Mouse (Mus musculus): ENCODE measurements around the gene Cacfd1. TPM values are rescaled to one million over a fixed set of nuclear protein-coding genes. Genes with fewer than 3 reads are reported as not detected.

Cacfd1 gene
- polyA plus RNA-seq, 1 experiment from 2014 or later = 72.7 TPM

DNA sequence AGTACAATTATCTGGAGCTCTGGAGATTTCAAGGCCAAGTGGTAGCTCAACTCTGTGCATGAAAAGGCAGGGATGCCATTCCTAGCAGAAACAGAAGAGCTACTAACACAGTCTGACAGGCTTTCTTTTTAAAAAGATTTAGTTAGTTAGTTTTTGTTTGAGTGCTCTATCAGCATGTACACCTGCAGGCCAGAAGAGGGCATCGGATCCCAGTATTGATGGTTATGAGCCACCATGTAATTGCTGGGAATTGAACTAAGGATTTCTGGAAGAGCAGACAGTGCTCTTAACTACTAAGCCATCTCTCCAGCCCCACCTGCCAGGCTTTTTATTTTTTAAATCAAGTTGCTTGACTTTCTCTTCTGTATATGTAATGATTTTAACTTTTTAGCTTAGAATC is 12.2 kb upstream of the Cacfd1 start:
- Histone ChIP-seq H3K4me1 (no peaks in the 10 kb centered on the region), H3K27me3 (no peaks in the 10 kb centered on the region), H3K27ac (replicated peaks) (no peak overlapping the region), H3K4me2 (replicated peaks) (no peak overlapping the region), H3K9me3 (replicated peaks) (no peaks in the 10 kb centered on the region), H3K9ac (no peak overlapping the region), H3K36me3 (no peaks in the 10 kb centered on the region), H3K4me3 (replicated peaks) (no peak overlapping the region)
- ATAC-seq (ENCODE audit: insufficient number of reproducible peaks, low FRiP score, low TSS enrichment, low read depth) = no peak
- 78% methylated on average over 1 of the region's 1 CpGs for WGBS

DNA sequence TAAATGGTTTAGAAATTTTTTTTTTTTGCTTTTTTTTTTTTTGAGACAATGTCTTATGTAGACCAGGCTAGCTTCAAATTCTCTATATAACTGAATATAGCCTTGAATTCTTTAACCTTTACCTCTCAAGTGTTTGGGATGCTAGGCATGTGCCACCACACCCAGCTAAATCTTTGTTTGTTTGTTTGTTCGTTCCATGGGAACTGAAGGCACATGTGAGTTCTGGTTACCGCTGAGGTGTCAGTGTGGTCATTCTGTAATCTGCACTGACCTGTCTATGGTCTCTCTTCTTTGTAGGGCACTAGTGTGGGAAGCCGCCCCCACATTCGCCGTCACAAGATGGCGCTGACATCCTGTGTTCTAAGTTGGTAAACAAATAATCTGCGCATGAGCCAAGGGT is 11.7 kb upstream of the Cacfd1 start:
- Histone ChIP-seq H3K27me3 (no peaks in the 10 kb centered on the region), H3K9ac (no peak overlapping the region), H3K9me3 (replicated peaks) (no peaks in the 10 kb centered on the region), H3K4me3 (replicated peaks) (no peak overlapping the region), H3K4me2 (replicated peaks) (no peak overlapping the region), H3K27ac (replicated peaks) (no peak overlapping the region), H3K4me1 (no peaks in the 10 kb centered on the region), H3K36me3 (no peaks in the 10 kb centered on the region)
- WGBS = 91% methylated on average over 7 of the region's 7 CpGs
- no peak for ATAC-seq (ENCODE audit: insufficient number of reproducible peaks, low FRiP score, low TSS enrichment, low read depth)

DNA sequence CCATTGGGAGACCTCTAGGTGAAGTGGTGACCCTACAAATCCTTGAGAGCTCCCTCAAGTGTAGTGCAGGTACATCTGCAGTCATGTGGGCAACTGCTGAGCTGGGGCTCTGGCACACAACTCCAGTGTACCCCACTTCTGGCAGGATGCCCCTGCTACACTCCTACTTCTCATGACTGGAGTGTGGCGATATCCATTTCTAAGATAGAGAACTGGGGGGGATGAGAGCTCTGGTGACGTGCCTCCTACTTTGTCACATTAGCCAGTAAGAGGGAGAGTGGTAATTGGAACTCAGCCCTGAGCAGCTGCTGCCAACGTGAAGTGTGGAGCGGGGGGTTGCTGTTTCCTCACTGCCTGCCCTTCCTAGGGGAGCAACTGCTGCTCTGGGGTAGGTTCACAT is 3.5 kb upstream of the Cacfd1 start:
- WGBS = 51% methylated on average over 4 of the region's 4 CpGs
- H3K36me3 ChIP-seq = no peaks in the 10 kb centered on the region
- H3K27me3 ChIP-seq = no peaks in the 10 kb centered on the region
- no peak overlapping the region for H3K4me3 ChIP-seq (replicated peaks)
- peaks cover 18% of the 10 kb centered on the region for H3K4me1 ChIP-seq
- H3K9me3 ChIP-seq (replicated peaks) = no peaks in the 10 kb centered on the region
- H3K9ac ChIP-seq = no peak overlapping the region
- no peak overlapping the region for H3K4me2 ChIP-seq (replicated peaks)
- no peak overlapping the region for H3K27ac ChIP-seq (replicated peaks)
- ATAC-seq (ENCODE audit: insufficient number of reproducible peaks, low FRiP score, low TSS enrichment, low read depth) = no peak

DNA sequence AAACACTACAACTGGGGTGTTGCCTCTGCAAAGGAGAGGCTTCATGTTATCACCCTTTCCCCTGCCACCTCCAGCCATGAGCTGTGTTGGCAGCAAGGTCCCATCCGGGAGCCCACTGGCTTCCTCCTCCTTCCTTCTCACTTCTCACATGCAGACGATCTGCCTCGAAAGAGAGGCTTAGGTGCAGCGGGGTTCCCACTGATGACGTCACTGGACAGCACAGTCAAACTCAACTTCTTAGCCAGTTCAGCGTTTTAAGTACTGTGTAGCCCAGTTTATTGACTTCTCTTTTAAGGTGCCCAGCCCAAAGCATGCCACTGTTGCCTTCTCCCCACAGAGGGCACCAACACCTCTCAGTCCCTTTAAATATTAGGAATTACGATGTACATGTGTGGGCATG is 2.0 kb upstream of the Cacfd1 start:
- no peak overlapping the region for H3K4me2 ChIP-seq (replicated peaks)
- no peaks in the 10 kb centered on the region for H3K9me3 ChIP-seq (replicated peaks)
- no peaks in the 10 kb centered on the region for H3K27me3 ChIP-seq
- whole genome bisulfite sequencing = 64% methylated on average over 7 of the region's 7 CpGs
- no peak overlapping the region for H3K4me3 ChIP-seq (replicated peaks)
- H3K9ac ChIP-seq = no peak overlapping the region
- no peak overlapping the region for H3K27ac ChIP-seq (replicated peaks)
- no peaks in the 10 kb centered on the region for H3K36me3 ChIP-seq
- ATAC-seq (ENCODE audit: insufficient number of reproducible peaks, low FRiP score, low TSS enrichment, low read depth) = no peak
- H3K4me1 ChIP-seq = peaks cover 28% of the 10 kb centered on the region

DNA sequence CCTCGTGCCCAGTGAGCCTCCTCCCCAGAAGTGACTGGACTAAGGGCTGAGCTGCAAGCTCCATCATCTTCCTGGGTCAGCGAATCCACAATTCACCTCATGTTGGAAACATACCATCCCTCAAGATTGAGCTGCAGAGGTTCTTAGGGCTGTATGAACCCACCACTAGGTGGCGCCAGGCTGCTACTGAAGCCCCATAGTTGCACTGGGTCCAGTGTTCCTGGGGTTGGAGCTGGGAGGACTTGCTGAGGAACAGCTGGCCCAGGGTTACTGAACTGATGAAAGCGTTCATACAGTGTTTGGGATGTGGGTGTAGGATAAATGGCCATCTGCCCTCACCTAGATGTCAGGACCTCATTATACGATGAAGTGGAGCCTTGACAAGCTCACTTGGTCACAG is 8.1 kb downstream of the Cacfd1 start:
- ATAC-seq (ENCODE audit: insufficient number of reproducible peaks, low FRiP score, low TSS enrichment, low read depth) = 0 out of 2 replicates have a peak, but pooled peaks have one; percentile 17
- H3K27me3 ChIP-seq = no peaks in the 10 kb centered on the region
- no peak overlapping the region for H3K27ac ChIP-seq (replicated peaks)
- H3K9ac ChIP-seq = no peak overlapping the region
- no peak overlapping the region for H3K4me3 ChIP-seq (replicated peaks)
- H3K4me2 ChIP-seq (replicated peaks) = no peak overlapping the region
- H3K36me3 ChIP-seq = peaks cover 63% of the 10 kb centered on the region
- H3K4me1 ChIP-seq = no peaks in the 10 kb centered on the region
- 48% methylated on average over 5 of the region's 5 CpGs for WGBS
- H3K9me3 ChIP-seq (replicated peaks) = no peaks in the 10 kb centered on the region

DNA sequence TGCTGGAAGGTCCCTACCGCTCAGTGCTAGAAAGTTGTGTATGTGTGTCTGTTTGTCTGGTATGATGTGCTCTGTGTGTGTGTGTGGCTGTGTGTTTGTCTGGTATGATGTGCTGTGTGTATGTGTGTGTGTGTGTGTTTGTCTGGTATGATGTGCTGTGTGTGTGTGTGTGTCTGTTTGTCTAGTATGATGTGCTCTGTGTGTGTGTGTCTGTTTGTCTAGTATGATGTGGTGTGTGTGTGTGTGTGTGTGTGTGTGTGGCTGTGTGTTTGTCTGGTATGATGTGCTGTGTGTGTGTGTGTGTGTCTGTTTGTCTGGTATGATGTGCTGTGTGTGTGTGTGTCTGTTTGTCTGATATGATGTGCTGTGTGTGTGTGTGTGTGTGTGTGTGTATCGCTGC is 9.8 kb downstream of the Cacfd1 start:
- H3K4me3 ChIP-seq (replicated peaks) = no peak overlapping the region
- no peaks in the 10 kb centered on the region for H3K27me3 ChIP-seq
- ATAC-seq (ENCODE audit: insufficient number of reproducible peaks, low FRiP score, low TSS enrichment, low read depth) = no peak
- no peak overlapping the region; the same call in 1 of the 2 replicates for H3K9ac ChIP-seq
- no peak overlapping the region for H3K4me2 ChIP-seq (replicated peaks)
- H3K36me3 ChIP-seq = peaks cover 55% of the 10 kb centered on the region
- 86% methylated on average over 2 of the region's 2 CpGs for WGBS
- H3K4me1 ChIP-seq = no peaks in the 10 kb centered on the region
- no peaks in the 10 kb centered on the region for H3K9me3 ChIP-seq (replicated peaks)
- H3K27ac ChIP-seq (replicated peaks) = no peak overlapping the region

DNA sequence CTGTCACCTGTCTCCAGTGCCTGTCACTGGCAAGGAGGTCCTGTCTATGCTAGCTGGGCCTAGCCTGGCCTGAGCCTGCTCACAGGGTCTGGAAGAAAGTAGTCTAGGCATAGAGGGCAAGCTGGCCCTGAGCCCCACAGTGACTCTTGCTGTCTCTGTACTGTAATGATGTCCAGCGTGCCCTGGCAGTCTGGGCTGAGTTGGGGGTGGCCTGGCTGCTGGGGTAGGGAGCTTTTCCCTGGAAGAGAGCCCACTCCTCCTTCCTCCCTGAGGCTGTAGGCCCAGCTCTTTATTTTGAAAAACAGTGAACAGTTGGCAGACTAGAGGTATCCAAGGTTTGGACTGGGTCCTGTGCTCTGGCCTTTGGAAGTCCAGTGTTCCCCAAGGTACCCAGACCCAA is 11.4 kb downstream of the Cacfd1 start:
- WGBS = 89% methylated on average over 1 of the region's 1 CpGs

DNA sequence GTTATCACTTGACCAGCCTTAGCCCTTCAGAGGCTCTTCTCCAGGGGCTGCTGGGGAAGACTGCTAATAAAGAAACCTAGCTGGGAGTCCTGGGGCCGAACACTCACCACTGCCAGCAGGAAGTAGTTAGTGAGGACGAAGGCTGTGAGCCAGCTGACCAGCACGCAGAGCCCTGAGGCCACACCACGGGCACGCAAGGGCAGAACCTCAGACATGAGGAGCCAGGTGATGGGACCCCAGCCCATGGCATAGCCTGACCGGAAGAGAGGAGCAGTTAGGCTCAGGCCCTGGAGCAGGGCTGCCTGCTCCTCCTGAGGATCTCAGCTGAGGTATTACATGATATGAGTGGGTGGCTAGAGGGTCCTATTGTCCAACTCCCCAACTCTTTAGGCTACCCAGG is 12.9 kb downstream of the Cacfd1 start:
- no peak overlapping the region for H3K4me3 ChIP-seq (replicated peaks)
- H3K27ac ChIP-seq (replicated peaks) = no peak overlapping the region
- H3K4me1 ChIP-seq = peaks cover under 1% of the 10 kb centered on the region; the same call in 1 of the 2 replicates
- no peak for ATAC-seq (ENCODE audit: insufficient number of reproducible peaks, low FRiP score, low TSS enrichment, low read depth)
- no peak overlapping the region for H3K4me2 ChIP-seq (replicated peaks)
- peaks cover 24% of the 10 kb centered on the region for H3K36me3 ChIP-seq
- no peaks in the 10 kb centered on the region for H3K9me3 ChIP-seq (replicated peaks)
- H3K9ac ChIP-seq = no peak overlapping the region
- no peaks in the 10 kb centered on the region; the same call in 1 of the 2 replicates for H3K27me3 ChIP-seq
- 63% methylated on average over 6 of the region's 6 CpGs for WGBS

More for the DNA sequence above, 11.4 kb downstream of the Cacfd1 start:
- no peak for ATAC-seq (ENCODE audit: insufficient number of reproducible peaks, low FRiP score, low TSS enrichment, low read depth)
- Histone ChIP-seq H3K4me1 (no peaks in the 10 kb centered on the region), H3K36me3 (peaks cover 39% of the 10 kb centered on the region), H3K4me3 (replicated peaks) (no peak overlapping the region), H3K9me3 (replicated peaks) (no peaks in the 10 kb centered on the region), H3K4me2 (replicated peaks) (no peak overlapping the region), H3K27me3 (no peaks in the 10 kb centered on the region), H3K9ac (no peak overlapping the region), H3K27ac (replicated peaks) (no peak overlapping the region)

DNA sequence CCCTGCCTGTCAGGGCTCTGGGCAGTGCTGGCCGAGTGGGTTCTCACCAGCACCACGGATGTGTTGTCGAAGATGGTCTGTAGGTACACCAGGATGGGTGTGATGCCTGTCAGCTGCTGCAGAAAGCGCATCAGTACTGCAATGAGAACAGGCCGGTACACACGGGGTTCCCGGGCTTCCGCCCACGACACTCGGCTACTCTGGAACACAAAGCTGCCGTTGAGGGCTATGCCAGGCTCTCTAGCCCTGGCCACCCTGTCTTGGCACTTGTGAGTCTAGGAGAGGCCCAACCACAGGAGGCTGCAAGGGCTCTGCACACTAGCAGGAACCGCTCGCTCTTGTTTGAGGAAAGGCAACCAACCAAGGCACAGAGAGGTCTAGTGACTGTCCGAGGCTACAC is 14.4 kb downstream of the Cacfd1 start:
- WGBS = 83% methylated on average over 14 of the region's 14 CpGs
- H3K9me3 ChIP-seq (replicated peaks) = no peaks in the 10 kb centered on the region
- H3K9ac ChIP-seq = no peak overlapping the region
- H3K27me3 ChIP-seq = peaks cover 4% of the 10 kb centered on the region; the same call in 1 of the 2 replicates
- no peak for ATAC-seq (ENCODE audit: insufficient number of reproducible peaks, low FRiP score, low TSS enrichment, low read depth)
- H3K4me2 ChIP-seq (replicated peaks) = no peak overlapping the region
- H3K4me1 ChIP-seq = peaks cover 9% of the 10 kb centered on the region; the same call in 1 of the 2 replicates
- H3K27ac ChIP-seq (replicated peaks) = no peak overlapping the region
- peaks cover 9% of the 10 kb centered on the region for H3K36me3 ChIP-seq
- no peak overlapping the region for H3K4me3 ChIP-seq (replicated peaks)

DNA sequence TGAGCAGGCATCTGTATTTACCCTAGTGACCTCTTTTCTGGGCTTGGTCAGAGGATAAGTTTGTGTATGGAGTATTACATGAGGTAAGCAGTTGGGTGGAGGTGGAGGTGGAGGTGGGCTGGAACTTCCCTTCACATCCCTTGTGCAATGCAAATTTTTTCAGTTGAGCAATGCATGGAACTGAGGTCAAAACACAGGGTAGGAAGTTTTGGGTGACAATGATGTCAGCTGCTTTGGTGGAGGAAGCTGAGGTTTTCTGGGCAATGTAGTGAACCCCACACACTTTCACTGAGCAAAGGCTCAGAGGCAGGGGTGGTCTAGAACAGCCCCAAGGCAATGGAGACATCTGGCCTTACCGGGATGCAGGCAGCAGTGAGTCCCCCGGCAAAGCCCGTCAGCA is 15.8 kb downstream of the Cacfd1 start:
- peaks cover 9% of the 10 kb centered on the region; the same call in 1 of the 2 replicates for H3K27me3 ChIP-seq
- 71% methylated on average over 3 of the region's 3 CpGs for WGBS

DNA sequence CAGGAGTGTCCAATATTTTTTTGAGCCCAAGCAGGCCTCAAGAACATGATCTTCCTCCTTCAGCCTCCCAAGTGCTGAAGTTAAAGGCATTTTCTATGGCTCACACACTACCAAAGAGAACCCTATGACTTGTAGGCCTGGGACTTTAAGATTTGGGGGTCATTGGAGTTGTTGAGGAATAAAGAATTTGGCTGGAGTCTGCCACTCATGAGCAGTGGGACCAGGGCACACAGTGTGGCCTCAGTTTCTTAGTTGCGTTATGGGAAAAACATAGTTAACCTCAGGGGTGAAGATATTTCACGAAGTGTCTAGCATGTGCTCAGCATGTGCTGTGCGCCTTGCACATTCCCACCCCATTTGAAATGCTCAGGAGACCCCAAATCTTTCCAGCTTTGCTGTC is 16.6 kb downstream of the Cacfd1 start:
- H3K4me3 ChIP-seq (replicated peaks) = no peak overlapping the region
- H3K9ac ChIP-seq = no peak overlapping the region
- no peak for ATAC-seq (ENCODE audit: insufficient number of reproducible peaks, low FRiP score, low TSS enrichment, low read depth)
- 83% methylated on average over 3 of the region's 3 CpGs for WGBS
- H3K4me1 ChIP-seq = peaks cover 9% of the 10 kb centered on the region; the same call in 1 of the 2 replicates
- H3K9me3 ChIP-seq (replicated peaks) = no peaks in the 10 kb centered on the region
- no peak overlapping the region for H3K4me2 ChIP-seq (replicated peaks)
- no peak overlapping the region for H3K27ac ChIP-seq (replicated peaks)
- H3K36me3 ChIP-seq = no peaks in the 10 kb centered on the region
- peaks cover 9% of the 10 kb centered on the region; the same call in 1 of the 2 replicates for H3K27me3 ChIP-seq

More for the DNA sequence above, 15.8 kb downstream of the Cacfd1 start:
- Histone ChIP-seq H3K4me1 (peaks cover 9% of the 10 kb centered on the region; the same call in 1 of the 2 replicates), H3K9me3 (replicated peaks) (no peaks in the 10 kb centered on the region), H3K36me3 (no peaks in the 10 kb centered on the region), H3K4me2 (replicated peaks) (no peak overlapping the region), H3K9ac (no peak overlapping the region), H3K27ac (replicated peaks) (no peak overlapping the region), H3K4me3 (replicated peaks) (no peak overlapping the region)
- ATAC-seq (ENCODE audit: insufficient number of reproducible peaks, low FRiP score, low TSS enrichment, low read depth) = no peak

DNA sequence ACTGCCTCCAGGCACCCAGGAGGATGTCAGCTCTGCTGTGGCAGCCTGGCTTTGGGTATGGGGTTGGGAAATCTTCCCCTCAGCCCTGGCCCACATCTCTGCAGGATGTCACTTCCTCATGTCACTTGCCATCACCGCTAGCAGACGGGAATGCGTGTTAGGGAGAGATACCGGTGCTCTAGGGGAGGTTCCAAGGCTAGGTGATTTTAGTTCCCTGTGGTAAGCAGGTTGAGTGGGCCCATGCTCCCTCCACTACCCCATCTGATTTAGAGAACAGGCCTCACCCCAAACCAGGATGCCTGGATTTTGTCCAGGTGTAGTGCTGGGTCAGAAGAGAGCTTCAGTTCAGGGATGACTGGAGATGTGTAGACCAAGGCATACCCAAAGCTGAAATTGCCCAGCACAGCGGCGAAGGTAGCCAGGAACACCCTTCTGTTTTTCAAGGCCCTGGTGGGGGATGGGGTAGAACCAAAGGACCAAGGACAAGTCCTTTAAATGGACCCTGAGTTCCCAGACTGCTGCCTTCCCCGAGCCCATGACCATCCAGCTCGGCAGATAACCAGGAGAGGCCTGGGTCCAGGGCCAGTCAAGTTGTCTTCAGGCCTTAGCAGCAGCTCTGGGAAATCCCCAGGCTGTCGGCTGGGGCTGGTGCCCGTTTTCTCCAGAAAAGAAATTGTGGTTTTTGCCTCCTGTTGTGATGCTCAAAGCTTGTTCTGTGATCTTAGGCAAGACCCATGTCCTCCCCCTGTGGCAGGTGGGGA is 17.3 kb downstream of the Cacfd1 start:
- Histone ChIP-seq H3K9me3 (replicated peaks) (no peaks in the 10 kb centered on the region), H3K27ac (replicated peaks) (no peak overlapping the region), H3K4me1 (peaks cover 9% of the 10 kb centered on the region; the same call in 1 of the 2 replicates), H3K9ac (no peak overlapping the region), H3K4me2 (replicated peaks) (no peak overlapping the region), H3K36me3 (no peaks in the 10 kb centered on the region), H3K4me3 (replicated peaks) (no peak overlapping the region), H3K27me3 (peaks cover 9% of the 10 kb centered on the region; the same call in 1 of the 2 replicates)
- no peak for ATAC-seq (ENCODE audit: insufficient number of reproducible peaks, low FRiP score, low TSS enrichment, low read depth)
- 72% methylated on average over 10 of the region's 10 CpGs for WGBS
